26 mouse cellular contexts compared by ENCODE assay signal in genomic region chr6:143041578-143041977, GRCm38 (mm10). TPM values are rescaled to one million over a fixed set of nuclear protein-coding genes. Genes with fewer than 3 reads are reported as not detected.
DNase-seq lines count a peak whose midpoint lies in the region; ATAC-seq and TF ChIP-seq lines count a peak whose summit lies in the region.
"Had no signal": no experiment of that assay in that cellular context is flagged by ENCODE, and none has a peak within 500 bp of the region (broad histone marks: within the 10 kb centered on the region; RNA-seq: fewer than 3 reads in every experiment).

No protein-coding gene starts in this region.

- H3K4me1 ChIP-seq in forebrain, postnatal 0 days (ENCODE audit: insufficient read depth), result no peaks in the 10 kb centered on the region
- no peaks in the 10 kb centered on the region for H3K4me1 ChIP-seq in forebrain, embryonic 16.5 days (replicated peaks; ENCODE audit: control insufficient read depth, insufficient read depth, low read length)
- H3K4me1 ChIP-seq in midbrain, embryonic 13.5 days (replicated peaks), result no peaks in the 10 kb centered on the region
- no peaks in the 10 kb centered on the region for H3K4me1 ChIP-seq in midbrain, embryonic 11.5 days (ENCODE audit: control insufficient read depth, insufficient read depth, low read length)
- no peaks in the 10 kb centered on the region for H3K4me1 ChIP-seq in hindbrain, embryonic 15.5 days (replicated peaks)
- H3K4me1 ChIP-seq: embryonic facial prominence, embryonic 13.5 days; forebrain, embryonic 10.5 days; heart, embryonic 13.5 days; liver, embryonic 15.5 days; lung, embryonic 15.5 days had no signal

- ATAC-seq in forebrain, postnatal 0 days, result 0 out of 2 replicates have a peak, but pooled peaks have one; percentile 6
- ATAC-seq in forebrain, embryonic 16.5 days, result no peak
- no peak for ATAC-seq in midbrain, embryonic 13.5 days
- no peak for ATAC-seq in midbrain, embryonic 11.5 days (ENCODE audit: low FRiP score)
- ATAC-seq in hindbrain, embryonic 15.5 days (ENCODE audit: low FRiP score, low read depth), result no peak
- ATAC-seq: intestine, embryonic 16.5 days; Patski had no signal

- H3K27me3 ChIP-seq in forebrain, postnatal 0 days (ENCODE audit: insufficient read depth, low read length), result no peaks in the 10 kb centered on the region
- no peaks in the 10 kb centered on the region for H3K27me3 ChIP-seq in forebrain, embryonic 16.5 days (replicated peaks; ENCODE audit: control insufficient read depth, insufficient read depth, low read length)
- no peaks in the 10 kb centered on the region for H3K27me3 ChIP-seq in midbrain, embryonic 13.5 days
- no peaks in the 10 kb centered on the region for H3K27me3 ChIP-seq in midbrain, embryonic 11.5 days (ENCODE audit: control insufficient read depth, insufficient read depth, low read length)
- no peaks in the 10 kb centered on the region for H3K27me3 ChIP-seq in hindbrain, embryonic 15.5 days
- H3K27me3 ChIP-seq: embryonic facial prominence, embryonic 13.5 days; heart, embryonic 13.5 days; liver, embryonic 15.5 days; lung, embryonic 15.5 days; Patski had no signal

- peaks cover 34% of the 10 kb centered on the region for H3K36me3 ChIP-seq in forebrain, postnatal 0 days (ENCODE audit: insufficient read depth)
- peaks cover 5% of the 10 kb centered on the region; the same call in 1 of the 2 replicates for H3K36me3 ChIP-seq in forebrain, embryonic 16.5 days (ENCODE audit: control insufficient read depth, insufficient read depth)
- peaks cover 57% of the 10 kb centered on the region for H3K36me3 ChIP-seq in midbrain, embryonic 13.5 days
- H3K36me3 ChIP-seq in midbrain, embryonic 11.5 days (ENCODE audit: control insufficient read depth, insufficient read depth, low read length), result peaks cover 6% of the 10 kb centered on the region; the same call in 1 of the 2 replicates
- peaks cover 34% of the 10 kb centered on the region for H3K36me3 ChIP-seq in hindbrain, embryonic 15.5 days

- no peak for DNase-seq in forebrain, postnatal 0 days
- DNase-seq in midbrain, embryonic 11.5 days (ENCODE audit: low spot score, missing footprints), result no peak
- peak; percentile 40 for DNase-seq in brain, embryonic 14.5 days (ENCODE audit: low read depth)
- DNase-seq in adrenal gland, adult 8-10 months, result no peak
- no peak for DNase-seq in adrenal gland, postnatal 14 days
- DNase-seq: adrenal gland, postnatal 25 days; cerebellum, adult 18-20 months; cerebellum, postnatal 10 days; gastrocnemius, adult 2 months; heart, postnatal 10 days; kidney, adult 8-10 months; kidney, postnatal 10 days; liver; lung, postnatal 36 days; thymus, adult 2 months; thymus, postnatal 36 days had no signal

- no peaks in the 10 kb centered on the region for H3K9me3 ChIP-seq in forebrain, postnatal 0 days (ENCODE audit: low read length)
- no peaks in the 10 kb centered on the region for H3K9me3 ChIP-seq in forebrain, embryonic 16.5 days (ENCODE audit: control insufficient read depth, low read length)
- no peaks in the 10 kb centered on the region for H3K9me3 ChIP-seq in midbrain, embryonic 13.5 days
- no peaks in the 10 kb centered on the region for H3K9me3 ChIP-seq in midbrain, embryonic 11.5 days (ENCODE audit: control insufficient read depth, low read length)
- no peaks in the 10 kb centered on the region for H3K9me3 ChIP-seq in hindbrain, embryonic 15.5 days
- H3K9me3 ChIP-seq: embryonic facial prominence, embryonic 13.5 days; forebrain, embryonic 10.5 days; heart, embryonic 13.5 days; liver, embryonic 15.5 days; lung, embryonic 15.5 days had no signal

- H3K27ac ChIP-seq in forebrain, postnatal 0 days (ENCODE audit: low read depth, low read length), result no peak overlapping the region
- no peak overlapping the region for H3K27ac ChIP-seq in forebrain, embryonic 16.5 days (ENCODE audit: low read length)
- peak overlapping the region; percentile 7; the same call in 1 of the 2 replicates for H3K27ac ChIP-seq in midbrain, embryonic 13.5 days
- no peak overlapping the region for H3K27ac ChIP-seq in midbrain, embryonic 11.5 days (ENCODE audit: low read depth, low read length)
- 0 out of 2 replicates have a peak overlapping the region, but pooled peaks have one; percentile 13 for H3K27ac ChIP-seq in hindbrain, embryonic 15.5 days (replicated peaks)
- H3K27ac ChIP-seq: embryonic facial prominence, embryonic 13.5 days; forebrain, embryonic 10.5 days; gastrocnemius, adult 2 months; heart, embryonic 13.5 days; liver, embryonic 15.5 days; lung, embryonic 15.5 days had no signal

- no peak overlapping the region for H3K4me3 ChIP-seq in forebrain, postnatal 0 days (ENCODE audit: low read depth, low read length)
- no peak overlapping the region for H3K4me3 ChIP-seq in forebrain, embryonic 16.5 days (replicated peaks; ENCODE audit: low read length)
- no peak overlapping the region for H3K4me3 ChIP-seq in midbrain, embryonic 13.5 days (replicated peaks)
- H3K4me3 ChIP-seq in midbrain, embryonic 11.5 days (ENCODE audit: low read depth, low read length), result no peak overlapping the region
- no peak overlapping the region for H3K4me3 ChIP-seq in hindbrain, embryonic 15.5 days
- H3K4me3 ChIP-seq: embryonic facial prominence, embryonic 13.5 days; forebrain, embryonic 10.5 days; gastrocnemius, adult 2 months; heart, embryonic 13.5 days; liver, embryonic 15.5 days; lung, embryonic 15.5 days had no signal

- no peak for TF ChIP-seq POLR2A in brain, embryonic 14.5 days (IDR thresholded peaks at IDR 0.05; ENCODE audit: borderline replicate concordance, extremely low read depth, insufficient read depth, insufficient read length, poor library complexity, severe bottlenecking)

- WGBS in forebrain, postnatal 0 days, result 65% methylated on average over 6 of the region's 6 CpGs
- 65% methylated on average over 6 of the region's 6 CpGs for WGBS in forebrain, embryonic 16.5 days
- 71% methylated on average over 6 of the region's 6 CpGs for WGBS in midbrain, embryonic 13.5 days
- WGBS in midbrain, embryonic 11.5 days, result 81% methylated on average over 6 of the region's 6 CpGs
- 36% methylated on average over 6 of the region's 6 CpGs for WGBS in hindbrain, embryonic 15.5 days

- H3K4me2 ChIP-seq in forebrain, postnatal 0 days (ENCODE audit: low read depth), result no peak overlapping the region
- H3K4me2 ChIP-seq in forebrain, embryonic 16.5 days (ENCODE audit: low read length), result no peak overlapping the region
- H3K4me2 ChIP-seq in midbrain, embryonic 13.5 days (replicated peaks), result no peak overlapping the region
- H3K4me2 ChIP-seq in midbrain, embryonic 11.5 days, result no peak overlapping the region
- no peak overlapping the region for H3K4me2 ChIP-seq in hindbrain, embryonic 15.5 days
- H3K4me2 ChIP-seq: embryonic facial prominence, embryonic 13.5 days; heart, embryonic 13.5 days; liver, embryonic 15.5 days; lung, embryonic 15.5 days had no signal

- no peak overlapping the region for H3K9ac ChIP-seq in forebrain, postnatal 0 days
- H3K9ac ChIP-seq in forebrain, embryonic 16.5 days (replicated peaks; ENCODE audit: low read depth, low read length), result no peak overlapping the region
- no peak overlapping the region for H3K9ac ChIP-seq in midbrain, embryonic 13.5 days (replicated peaks)
- no peak overlapping the region for H3K9ac ChIP-seq in midbrain, embryonic 11.5 days (ENCODE audit: low read length)
- H3K9ac ChIP-seq in hindbrain, embryonic 15.5 days, result no peak overlapping the region
- H3K9ac ChIP-seq: embryonic facial prominence, embryonic 13.5 days; heart, embryonic 13.5 days; liver, embryonic 15.5 days; lung, embryonic 15.5 days had no signal

- TF ChIP-seq CTCF in forebrain, postnatal 0 days (IDR thresholded peaks at IDR 0.05; ENCODE audit: low read depth), result no peak
- no peak for TF ChIP-seq CTCF in brain, embryonic 14.5 days (IDR thresholded peaks at IDR 0.05; ENCODE audit: borderline replicate concordance, extremely low read depth, insufficient read depth, insufficient read length)

RNA-seq across cellular contexts. Expression of gene C2cd5, which starts 58.4 kb away (rescaled TPM):
- total RNA-seq in forebrain, postnatal 0 days (2014; rRNA removed), result 32.6 and 45.7 TPM in 2 replicates
- 10.7 and 18.5 TPM in 2 replicates for polyA plus RNA-seq in forebrain, postnatal 0 days (2015; fragmentation: Nextera tagmentation; extraction: Ambion mirVana)
- 43.3 and 53.4 TPM in 2 replicates for polyA plus RNA-seq in forebrain, embryonic 16.5 days (2015; fragmentation: Nextera tagmentation; extraction: Ambion mirVana)
- 45.0 and 49.5 TPM in 2 replicates for polyA plus RNA-seq in midbrain, embryonic 13.5 days (2015; fragmentation: Nextera tagmentation; extraction: Ambion mirVana)
- polyA plus RNA-seq in midbrain, embryonic 11.5 days (2014; fragmentation: Nextera tagmentation; extraction: Ambion mirVana), result 29.1 and 29.2 TPM in 2 replicates
- 77.8 and 93.5 TPM in 2 replicates for polyA plus RNA-seq in brain, embryonic 14.5 days (2012; rRNA removed)
- 43.1 and 43.4 TPM in 2 replicates for polyA plus RNA-seq in hindbrain, embryonic 15.5 days (2015; fragmentation: Nextera tagmentation; extraction: Ambion mirVana)
- total RNA-seq in adrenal gland, adult 8-10 months (2022), result 10 to 100 TPM; 18.8 to 47.8 (median 33.3) TPM
- 18.5 and 23.5 TPM in 2 replicates for total RNA-seq in adrenal gland, postnatal 14 days (2021)

Comparison
In these comparisons a context has a peak if more than half of its experiments do, and no peak if none do; other contexts are left out.
1. H3K27ac ChIP-seq: peak in midbrain, embryonic 13.5 days (single experiment) and hindbrain, embryonic 15.5 days (single experiment); none in forebrain, postnatal 0 days (single experiment), forebrain, embryonic 16.5 days (single experiment) and midbrain, embryonic 11.5 days (single experiment).